Mouse (Mus musculus): ENCODE results near the gene Nrip2. TPM values are rescaled to one million over a fixed set of nuclear protein-coding genes. Genes with fewer than 3 reads are reported as not detected.

Nrip2 gene
- total and polyA plus RNA-seq, 3 experiments, result 1.6 to 2.6 (median 2.4) TPM

DNA sequence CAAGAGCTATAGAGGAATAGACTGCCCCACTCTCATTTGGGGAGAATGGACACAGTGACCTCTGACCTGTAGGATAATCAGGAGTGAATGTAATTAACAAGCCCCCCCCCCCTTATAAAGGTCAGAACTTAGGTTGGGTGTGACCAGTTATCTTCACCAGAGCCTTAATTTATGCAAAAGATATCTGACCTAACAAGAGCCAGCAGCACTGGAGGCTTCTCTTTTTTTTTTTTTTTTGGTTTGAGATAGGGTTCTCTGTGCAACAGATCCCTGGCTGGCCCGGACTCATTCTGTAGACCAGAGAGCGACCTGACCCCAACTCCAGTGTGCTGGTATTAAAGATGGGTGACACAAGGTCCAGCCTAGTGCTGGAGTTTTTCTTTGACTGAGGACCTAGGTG is 30.2 kb downstream of the Nrip2 start:
- no peaks in the 10 kb centered on the region for H3K27me3 ChIP-seq (ENCODE audit: control insufficient read depth, insufficient read depth, low read length)
- H3K4me1 ChIP-seq (ENCODE audit: control insufficient read depth, insufficient read depth, low read length), result peaks cover 7% of the 10 kb centered on the region
- H3K27ac ChIP-seq, result no peak overlapping the region
- H3K9ac ChIP-seq (ENCODE audit: low read depth, low read length), result no peak overlapping the region
- intact Hi-C loops (cut with DNase I), result no loop called here
- WGBS, result 89% methylated on average over 2 of the region's 2 CpGs
- H3K4me3 ChIP-seq, result no peak overlapping the region
- TF ChIP-seq POLR2A (IDR thresholded peaks at IDR 0.05; ENCODE audit: insufficient read depth, low read depth, low read length) (no peak), CTCF (IDR thresholded peaks at IDR 0.05) (no peak), EP300 (IDR thresholded peaks at IDR 0.05; ENCODE audit: insufficient read depth, low read depth, low read length) (no peak)
- no peaks in the 10 kb centered on the region for H3K79me2 ChIP-seq (replicated peaks; ENCODE audit: control insufficient read depth, insufficient read depth, low read length)
- no peak for DNase-seq
- peaks cover 7% of the 10 kb centered on the region for H3K36me3 ChIP-seq (ENCODE audit: control insufficient read depth, insufficient read depth, low read length)

DNA sequence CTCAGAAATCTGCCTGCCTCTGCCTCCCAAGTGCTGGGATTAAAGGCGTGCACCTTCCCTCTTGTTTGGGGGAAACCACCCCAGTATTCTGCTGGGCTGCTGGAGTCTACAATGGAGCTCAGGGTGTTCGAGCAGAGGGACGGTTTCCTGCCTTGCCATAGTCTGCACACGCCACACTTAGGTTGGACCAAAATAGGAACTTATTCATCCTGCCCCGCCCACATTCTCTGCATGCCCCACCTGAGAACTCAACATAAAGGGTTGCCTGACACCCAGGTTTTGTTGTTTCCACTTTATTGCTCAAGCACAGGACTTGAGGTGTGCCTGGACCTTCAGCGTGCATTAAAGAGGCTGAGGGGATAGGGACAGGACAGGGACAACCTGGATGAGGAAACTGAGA is 30.7 kb downstream of the Nrip2 start:
- TF ChIP-seq POLR2A (IDR thresholded peaks at IDR 0.05; ENCODE audit: insufficient read depth, low read depth, low read length), result no peak
- no peak for TF ChIP-seq CTCF (IDR thresholded peaks at IDR 0.05)
- no peak for TF ChIP-seq EP300 (IDR thresholded peaks at IDR 0.05; ENCODE audit: insufficient read depth, low read depth, low read length)
- no peak overlapping the region for H3K27ac ChIP-seq
- peaks cover 10% of the 10 kb centered on the region for H3K36me3 ChIP-seq (ENCODE audit: control insufficient read depth, insufficient read depth, low read length)
- peaks cover 7% of the 10 kb centered on the region for H3K4me1 ChIP-seq (ENCODE audit: control insufficient read depth, insufficient read depth, low read length)
- WGBS, result 59% methylated on average over 6 of the region's 6 CpGs
- no peaks in the 10 kb centered on the region for H3K79me2 ChIP-seq (replicated peaks; ENCODE audit: control insufficient read depth, insufficient read depth, low read length)
- DNase-seq, result no peak
- intact Hi-C loops (cut with DNase I), result no loop called here
- H3K27me3 ChIP-seq (ENCODE audit: control insufficient read depth, insufficient read depth, low read length), result no peaks in the 10 kb centered on the region
- no peak overlapping the region for H3K9ac ChIP-seq (ENCODE audit: low read depth, low read length)
- no peak overlapping the region for H3K4me3 ChIP-seq

DNA sequence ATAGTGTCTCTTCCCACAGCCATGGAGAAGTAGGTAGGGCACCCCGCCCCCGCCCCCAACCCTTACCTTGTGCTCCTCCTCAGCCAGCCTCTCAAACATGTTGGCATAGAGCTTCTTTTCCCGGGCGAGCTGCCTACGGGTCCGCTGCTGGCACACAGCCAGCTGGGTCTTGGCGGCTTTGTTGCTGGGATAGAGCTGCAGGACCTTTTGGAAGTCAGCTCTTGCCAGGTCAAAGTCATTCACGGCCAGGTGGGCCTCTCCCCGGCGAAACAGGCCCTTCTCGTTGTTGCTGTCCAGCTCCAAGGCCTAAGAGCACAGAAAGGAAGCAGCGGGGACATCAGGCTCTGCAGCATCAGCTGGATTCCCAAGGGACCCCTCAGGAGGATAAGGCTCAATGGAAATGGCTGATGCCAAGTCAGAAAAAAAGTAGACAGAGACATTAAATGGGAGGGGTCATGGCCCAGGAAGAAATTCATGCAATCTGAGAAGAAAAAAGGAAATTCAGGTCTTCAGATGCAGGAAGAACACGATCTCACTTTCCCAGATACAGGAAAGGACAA is 33.3 kb downstream of the Nrip2 start:
- Histone ChIP-seq H3K4me3 (no peak overlapping the region), H3K4me1 (ENCODE audit: control insufficient read depth, insufficient read depth, low read length) (peaks cover 17% of the 10 kb centered on the region), H3K79me2 (replicated peaks; ENCODE audit: control insufficient read depth, insufficient read depth, low read length) (no peaks in the 10 kb centered on the region), H3K27ac (no peak overlapping the region; the same call in 1 of the 2 replicates), H3K36me3 (ENCODE audit: control insufficient read depth, insufficient read depth, low read length) (peaks cover 17% of the 10 kb centered on the region), H3K27me3 (ENCODE audit: control insufficient read depth, insufficient read depth, low read length) (no peaks in the 10 kb centered on the region), H3K9ac (ENCODE audit: low read depth, low read length) (0 out of 2 replicates have a peak overlapping the region, but pooled peaks have one; percentile 8)
- WGBS, result 29% methylated on average over 13 of the region's 13 CpGs
- intact Hi-C loops (cut with DNase I), result no loop called here
- no peak for TF ChIP-seq EP300 (IDR thresholded peaks at IDR 0.05; ENCODE audit: insufficient read depth, low read depth, low read length)
- no peak for TF ChIP-seq POLR2A (IDR thresholded peaks at IDR 0.05; ENCODE audit: insufficient read depth, low read depth, low read length)
- no peak for TF ChIP-seq CTCF (IDR thresholded peaks at IDR 0.05)
- peak; percentile 69 to 70 for DNase-seq

DNA sequence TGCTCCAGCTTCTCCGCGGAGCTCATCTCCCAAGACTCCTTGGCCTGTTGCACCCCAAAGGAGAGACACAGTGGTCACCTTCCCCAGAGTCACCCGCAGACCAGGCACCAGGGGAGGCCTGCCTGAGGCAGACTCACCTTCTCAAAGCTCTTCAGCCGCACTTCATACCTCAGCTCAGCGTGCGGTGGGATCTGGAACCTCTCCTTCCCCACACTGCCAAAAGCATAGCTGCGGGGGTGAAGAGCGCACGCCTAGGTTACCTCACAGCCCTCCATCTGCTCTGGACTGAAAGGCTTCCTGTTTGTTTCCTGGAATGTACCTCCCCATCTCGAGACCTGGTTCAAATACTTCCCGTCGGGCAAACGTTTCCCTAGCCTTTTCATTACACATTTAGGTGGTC is 34.5 kb downstream of the Nrip2 start:
- Histone ChIP-seq H3K27ac (no peak overlapping the region), H3K9ac (ENCODE audit: low read depth, low read length) (no peak overlapping the region), H3K4me1 (ENCODE audit: control insufficient read depth, insufficient read depth, low read length) (peaks cover 17% of the 10 kb centered on the region), H3K27me3 (ENCODE audit: control insufficient read depth, insufficient read depth, low read length) (no peaks in the 10 kb centered on the region), H3K36me3 (ENCODE audit: control insufficient read depth, insufficient read depth, low read length) (peaks cover 17% of the 10 kb centered on the region), H3K79me2 (replicated peaks; ENCODE audit: control insufficient read depth, insufficient read depth, low read length) (0 out of 2 replicates have a peak, but pooled peaks cover 3% of the 10 kb centered on the region), H3K4me3 (no peak overlapping the region)
- TF ChIP-seq EP300 (IDR thresholded peaks at IDR 0.05; ENCODE audit: insufficient read depth, low read depth, low read length), result no peak
- TF ChIP-seq POLR2A (IDR thresholded peaks at IDR 0.05; ENCODE audit: insufficient read depth, low read depth, low read length), result no peak
- no peak for TF ChIP-seq CTCF (IDR thresholded peaks at IDR 0.05)
- DNase-seq, result no peak
- intact Hi-C loops (cut with DNase I), result no loop called here
- WGBS, result 71% methylated on average over 13 of the region's 13 CpGs

DNA sequence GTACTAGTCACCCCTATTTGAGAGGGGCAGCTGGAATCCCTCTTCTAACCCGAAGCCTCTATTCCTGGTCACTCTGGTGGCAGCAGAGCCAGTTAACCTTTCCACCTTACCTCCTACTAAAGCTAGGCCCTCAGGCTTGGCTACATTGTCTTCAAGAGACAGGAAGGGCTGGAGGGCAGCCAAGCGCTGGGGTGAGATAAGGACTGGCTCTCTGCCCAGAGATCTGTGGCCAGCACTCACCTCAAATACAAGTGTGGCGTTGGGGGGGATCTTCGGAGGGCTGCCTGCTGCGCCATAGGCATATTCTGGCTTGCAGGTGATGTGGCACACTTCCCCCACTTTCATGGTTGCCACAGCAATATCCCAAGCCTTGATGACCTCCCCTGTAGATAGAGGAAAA is 36.4 kb downstream of the Nrip2 start:
- TF ChIP-seq CTCF (IDR thresholded peaks at IDR 0.05) (no peak), EP300 (IDR thresholded peaks at IDR 0.05; ENCODE audit: insufficient read depth, low read depth, low read length) (peak; percentile 53; the same call in 1 of the 2 replicates)
- intact Hi-C loops (cut with DNase I), result loop anchor here (5.0 kb wide), 2 partner anchors 407 to 1017 kb away; partner anchors contain the start of gene Clec1a
- Histone ChIP-seq H3K9ac (ENCODE audit: low read depth, low read length) (peak overlapping the region; percentile 27; the same call in 1 of the 2 replicates), H3K27me3 (ENCODE audit: control insufficient read depth, insufficient read depth, low read length) (no peaks in the 10 kb centered on the region), H3K4me1 (ENCODE audit: control insufficient read depth, insufficient read depth, low read length) (peaks cover 19% of the 10 kb centered on the region), H3K79me2 (replicated peaks; ENCODE audit: control insufficient read depth, insufficient read depth, low read length) (0 out of 2 replicates have a peak, but pooled peaks cover 3% of the 10 kb centered on the region), H3K4me3 (no peak overlapping the region), H3K27ac (peak overlapping the region; percentile 95), H3K36me3 (ENCODE audit: control insufficient read depth, insufficient read depth, low read length) (peaks cover 17% of the 10 kb centered on the region)
- WGBS, result 9% methylated on average over 5 of the region's 5 CpGs
- peak; percentile 86 to 90 for DNase-seq

DNA sequence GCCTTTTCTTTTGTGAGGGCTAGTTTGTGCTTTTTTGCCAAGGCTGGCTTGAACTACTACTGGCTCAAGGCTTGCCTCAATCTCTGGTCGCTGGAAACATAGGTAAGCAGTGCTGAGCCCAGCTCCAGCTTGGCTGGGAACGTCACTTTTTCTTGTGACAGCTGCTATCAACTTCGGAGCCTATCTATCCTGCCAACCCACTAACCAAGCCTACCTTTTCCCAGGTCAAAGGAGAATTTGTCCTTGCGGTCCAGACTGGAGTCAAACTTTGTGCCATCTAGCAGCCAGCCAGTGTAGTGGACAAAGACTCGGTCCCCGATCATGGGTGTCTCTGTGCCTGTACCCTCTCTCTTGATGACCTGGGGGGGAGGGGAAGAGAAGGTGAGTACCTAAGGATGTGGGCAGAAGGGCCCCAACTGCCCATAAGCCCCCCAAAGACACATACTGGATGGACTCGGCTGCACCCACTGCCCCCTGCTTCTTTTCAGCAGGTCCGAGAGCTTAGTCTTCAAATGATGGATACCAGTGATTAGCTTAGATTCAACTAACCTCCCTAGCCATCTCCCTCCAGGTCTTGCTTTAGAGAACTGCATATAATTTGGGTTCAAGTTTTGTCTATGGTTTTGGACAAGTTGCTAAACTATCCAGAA is 37.4 kb downstream of the Nrip2 start:
- peak; percentile 31 to 34 for DNase-seq
- H3K36me3 ChIP-seq (ENCODE audit: control insufficient read depth, insufficient read depth, low read length), result peaks cover 17% of the 10 kb centered on the region
- no peaks in the 10 kb centered on the region for H3K27me3 ChIP-seq (ENCODE audit: control insufficient read depth, insufficient read depth, low read length)
- no peak overlapping the region for H3K9ac ChIP-seq (ENCODE audit: low read depth, low read length)
- no peak for TF ChIP-seq EP300 (IDR thresholded peaks at IDR 0.05; ENCODE audit: insufficient read depth, low read depth, low read length)
- no peak for TF ChIP-seq CTCF (IDR thresholded peaks at IDR 0.05)
- no peak for TF ChIP-seq POLR2A (IDR thresholded peaks at IDR 0.05; ENCODE audit: insufficient read depth, low read depth, low read length)
- H3K4me3 ChIP-seq, result no peak overlapping the region; the same call in 1 of the 2 replicates
- WGBS, result 72% methylated on average over 8 of the region's 8 CpGs
- peak overlapping the region; percentile 95 for H3K27ac ChIP-seq
- 0 out of 2 replicates have a peak, but pooled peaks cover 3% of the 10 kb centered on the region for H3K79me2 ChIP-seq (replicated peaks; ENCODE audit: control insufficient read depth, insufficient read depth, low read length)
- intact Hi-C loops (cut with DNase I), result loop anchor here (1.0 to 5.0 kb wide), 3 partner anchors 8 to 1016 kb away; partner anchors contain the start of gene Clec1a
- peaks cover 19% of the 10 kb centered on the region for H3K4me1 ChIP-seq (ENCODE audit: control insufficient read depth, insufficient read depth, low read length)
